Mouse (Mus musculus): ENCODE data around the gene Cntrob.

Cntrob gene

DNA sequence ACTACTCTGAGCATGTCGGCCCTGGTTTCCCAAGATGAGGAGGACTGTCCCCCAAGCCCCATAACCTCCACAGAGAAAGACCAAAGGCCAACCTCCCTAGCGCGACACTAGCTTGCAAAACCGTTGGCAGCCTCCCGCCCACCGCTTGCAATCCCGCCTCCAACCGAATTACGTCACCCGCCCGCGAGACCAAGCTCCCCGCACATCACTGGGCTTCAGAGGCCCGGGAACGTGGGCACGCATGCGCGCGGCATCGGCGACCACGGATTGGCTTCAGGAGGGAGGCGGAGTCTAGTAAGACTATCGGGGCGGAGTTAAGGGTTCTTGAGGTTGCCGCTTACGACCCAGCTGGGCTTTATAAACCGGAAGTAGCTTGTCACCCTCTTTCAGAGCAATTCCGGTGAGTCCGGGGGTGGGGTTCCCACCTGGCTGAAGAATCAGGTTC is at the start of gene Cntrob, which contains the start of gene Trappc1:
Cntrob (minus strand) TSS at position 109 of the 445 bp plus-strand sequence.
Trappc1 (plus strand) TSS at position 314 of the 445 bp plus-strand sequence.
- peak; percentile 98 for DNase-seq (ENCODE audit: low spot score)

- DNase-seq (ENCODE audit: low spot score) = no peak
Observed at GRCm38 (mm10) chr11:69372780-69373170, 49.2 kb upstream of the Cntrob start.

- no peak for DNase-seq (ENCODE audit: low spot score)
Observed at GRCm38 (mm10) chr11:69372056-69372779, 48.6 kb upstream of the Cntrob start.

- no peak for DNase-seq (ENCODE audit: low spot score)
Observed at GRCm38 (mm10) chr11:69371601-69372000, 48.0 kb upstream of the Cntrob start.

DNA sequence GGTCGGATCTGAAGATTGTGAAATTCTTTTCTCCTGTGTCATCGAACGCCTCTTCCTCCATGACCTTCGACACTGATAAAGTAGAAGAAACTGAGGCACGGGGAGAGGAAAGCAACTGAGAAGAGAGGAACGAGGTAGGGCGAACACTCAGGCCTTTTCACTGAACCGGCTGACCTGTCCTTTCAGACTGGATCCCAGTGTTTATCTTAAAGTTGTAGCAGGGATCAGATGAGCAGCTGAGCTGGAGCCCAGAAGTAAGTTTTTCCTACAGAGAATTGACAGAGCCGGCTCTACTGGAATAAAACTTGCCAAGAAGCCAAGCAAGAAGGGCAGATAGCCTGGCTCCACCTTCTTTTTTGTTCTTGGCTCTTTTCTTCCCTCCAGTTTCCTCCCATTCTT is 47.2 kb upstream of the Cntrob start:
- peak; percentile 64 for DNase-seq (ENCODE audit: low spot score)

DNA sequence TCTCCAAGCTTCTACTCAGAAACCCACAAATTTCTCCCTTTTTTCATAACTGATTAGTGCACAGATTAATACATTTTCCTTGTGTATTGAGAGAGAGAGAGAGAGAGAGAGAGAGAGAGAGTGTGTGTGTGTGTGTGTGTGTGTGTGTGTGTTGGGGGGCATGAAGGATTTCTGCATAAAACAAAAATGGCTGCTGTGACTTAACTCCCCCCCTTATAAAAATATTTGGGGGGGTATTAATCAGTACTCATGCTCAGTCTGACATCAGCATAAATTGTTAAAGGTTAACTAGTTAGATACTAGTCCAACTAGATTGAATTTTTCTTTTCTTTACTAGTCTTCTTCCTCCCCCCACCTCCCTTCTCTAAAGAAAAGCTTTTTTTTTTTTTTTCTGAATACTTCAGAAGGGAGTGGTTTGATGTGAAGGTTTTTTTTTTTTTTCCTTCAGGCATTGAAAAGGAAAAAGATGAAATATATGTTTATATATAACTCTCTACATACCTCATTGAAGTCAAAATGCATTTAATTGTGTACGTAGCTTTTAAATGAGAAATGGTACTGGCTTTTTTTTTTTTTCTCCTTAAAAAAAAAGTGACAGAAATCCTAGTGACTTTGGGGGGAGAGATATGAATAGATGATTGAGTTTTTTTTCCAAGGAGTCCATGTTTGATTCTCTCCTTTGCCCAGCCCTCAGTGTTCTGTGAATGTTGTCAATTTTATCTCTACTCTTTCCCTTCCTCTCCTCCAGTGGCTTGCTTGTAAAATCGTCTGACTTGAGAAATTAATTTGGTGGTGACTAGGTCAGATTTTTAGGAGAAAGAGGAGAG is 46.6 kb upstream of the Cntrob start:
- DNase-seq (ENCODE audit: low spot score) = no peak

GRCm38 (mm10) chr11:69369215-69369989 is 45.8 kb upstream of the Cntrob start, which contains the start of gene Chd3:
TSS of gene Chd3 (minus strand) at chr11:69369406.
- DNase-seq (ENCODE audit: low spot score) = no peak

DNA sequence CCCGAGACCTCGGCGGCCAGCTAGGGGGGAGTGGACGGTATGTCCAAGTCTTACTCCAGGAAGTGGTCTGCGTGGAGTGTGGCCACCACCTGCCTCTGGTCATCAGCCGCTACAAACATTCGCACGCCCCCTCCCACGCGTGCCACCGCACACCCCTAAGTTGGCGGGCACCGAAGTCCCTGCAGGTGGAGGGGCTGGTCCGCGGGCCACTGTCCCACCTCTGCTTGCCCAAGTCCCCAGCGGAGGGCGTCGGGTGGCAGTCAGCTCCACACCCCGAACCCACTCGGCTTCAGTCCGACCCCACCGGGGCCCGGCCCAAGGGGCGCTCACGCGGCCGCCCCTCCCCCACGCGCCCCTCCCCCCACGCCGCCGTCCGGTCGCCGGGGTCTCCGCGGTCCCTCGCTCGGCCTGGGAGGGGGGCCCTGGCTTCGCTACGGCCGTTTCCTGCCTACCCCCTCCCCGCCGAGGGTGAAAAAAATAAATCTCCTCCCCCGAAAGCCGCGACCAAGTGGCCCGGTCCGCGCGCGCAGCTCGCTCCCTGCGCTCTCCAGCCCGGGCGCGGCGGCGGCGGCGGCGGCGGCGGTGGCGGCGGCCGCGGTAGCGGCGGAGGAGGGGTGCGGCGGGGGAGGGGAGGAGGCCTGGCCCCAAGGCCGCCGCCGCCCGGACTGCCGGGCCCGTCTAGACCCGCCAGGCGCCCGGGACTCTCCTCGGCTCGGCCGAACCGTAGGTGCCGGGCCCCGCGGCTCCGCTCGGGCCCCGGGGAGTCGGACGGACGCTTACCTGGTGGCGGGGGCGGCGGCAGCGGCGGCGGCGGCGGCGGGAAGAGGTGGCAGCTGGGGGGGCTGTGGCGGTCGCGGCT is 45.0 kb upstream of the Cntrob start:
- DNase-seq (ENCODE audit: low spot score) = peak; percentile 38

DNA sequence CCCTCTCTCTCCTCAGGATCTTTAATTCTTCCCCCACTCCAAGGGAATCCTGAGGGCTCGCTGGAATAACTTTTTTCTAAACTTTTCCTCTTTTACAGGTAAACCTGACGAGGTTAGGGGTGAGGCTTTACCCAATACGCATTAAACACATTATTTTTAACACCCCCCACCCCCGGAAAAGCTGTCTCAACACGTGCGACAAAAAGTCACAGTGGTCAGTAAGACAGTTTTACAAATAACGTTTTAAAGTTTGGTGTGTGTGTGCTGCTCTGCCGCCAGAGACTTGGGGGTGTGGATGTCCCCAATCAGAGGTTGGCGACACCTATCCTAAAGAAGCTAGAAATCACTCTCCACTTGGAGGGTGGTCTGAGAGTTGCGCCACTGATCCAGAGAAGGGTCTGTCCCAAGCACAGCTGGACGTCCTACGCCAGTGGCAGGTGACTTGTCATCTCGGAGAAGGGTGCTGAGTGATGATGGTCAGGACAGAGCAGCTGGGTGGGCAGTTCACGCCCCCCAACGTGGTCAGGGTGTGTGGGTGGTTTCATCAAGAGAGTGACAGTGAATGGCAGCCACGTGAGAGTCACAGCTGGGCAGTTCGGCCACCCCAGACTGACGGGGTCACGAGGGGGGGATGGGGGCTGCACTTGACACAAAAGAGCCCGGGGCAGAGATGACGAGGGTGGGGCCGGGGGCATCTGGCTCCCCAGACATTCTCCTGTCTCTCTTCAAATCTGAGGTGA is 44.2 kb upstream of the Cntrob start:
- peak; percentile 25 for DNase-seq (ENCODE audit: low spot score)

DNA sequence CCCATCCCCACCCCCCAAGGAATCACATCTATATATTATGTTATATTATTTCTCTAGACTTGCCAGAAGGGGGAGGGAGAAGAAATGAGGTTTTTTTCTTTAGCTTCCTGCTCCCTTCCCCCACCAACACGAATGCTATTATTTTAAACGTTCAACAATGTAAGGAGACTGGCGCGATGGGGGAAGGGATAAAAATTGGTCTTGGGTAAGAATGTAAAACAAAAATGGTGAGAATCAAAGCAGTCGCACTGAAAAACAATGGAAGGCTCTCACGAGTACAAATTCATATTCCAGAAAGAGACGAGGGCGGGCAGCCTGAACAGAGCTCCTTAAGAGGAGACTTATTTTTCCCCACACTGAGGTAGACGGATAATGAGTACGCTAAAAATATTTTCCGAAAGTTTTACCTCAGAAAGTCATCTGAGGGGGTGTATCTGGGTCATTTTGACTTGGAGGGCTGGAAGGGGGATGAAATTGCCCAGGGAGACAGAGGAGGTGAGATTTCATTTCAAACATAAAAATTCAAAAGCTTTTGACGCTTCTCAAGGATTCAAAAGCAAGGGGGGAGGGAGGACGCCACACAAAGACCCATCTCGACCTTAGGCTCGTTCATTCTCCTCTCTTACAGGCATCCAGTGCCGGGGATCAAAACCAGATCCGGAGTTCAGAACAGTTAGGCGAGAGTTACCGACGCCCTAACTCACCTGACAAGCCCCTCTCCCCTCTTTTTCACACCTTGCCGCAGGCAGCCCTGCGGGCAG is 43.5 kb upstream of the Cntrob start:
- peak; percentile 26 for DNase-seq (ENCODE audit: low spot score)

DNA sequence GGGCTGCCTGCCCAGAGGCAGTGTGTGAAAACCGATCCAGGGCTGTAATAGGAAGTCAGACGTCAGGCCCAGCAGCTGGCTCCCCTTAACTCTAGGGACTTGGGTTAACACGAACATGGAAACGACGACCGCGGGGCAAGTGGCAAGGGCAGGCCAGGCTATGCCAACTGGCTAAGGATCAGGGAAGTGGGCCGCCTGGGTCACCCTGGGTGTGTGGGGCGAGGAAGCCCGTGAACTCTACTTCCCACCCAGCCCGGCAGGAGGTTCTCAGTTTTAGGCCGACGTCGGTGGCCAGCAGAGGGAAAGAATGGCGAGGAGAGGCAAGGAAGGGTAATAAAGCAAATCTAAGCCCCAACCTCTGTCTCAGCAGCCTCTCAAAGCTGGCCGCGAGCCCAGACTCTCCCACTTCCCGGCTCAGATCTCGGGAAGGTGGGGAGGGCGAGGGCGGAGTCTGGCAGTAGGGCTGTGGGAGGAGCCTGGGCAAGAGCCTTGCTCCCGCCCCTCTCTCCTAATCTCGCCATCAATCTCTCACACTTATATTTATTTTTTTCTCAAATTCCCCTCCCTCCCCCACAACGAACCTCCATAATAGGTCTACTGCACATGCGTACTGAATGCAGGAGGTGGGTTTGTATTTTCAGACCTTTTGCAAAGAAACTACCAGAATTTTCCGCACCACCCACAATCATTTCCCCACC is 42.7 kb upstream of the Cntrob start:
- peak; percentile 96 for DNase-seq (ENCODE audit: low spot score)

GRCm38 (mm10) chr11:69365722-69366121 is 42.1 kb upstream of the Cntrob start:
- DNase-seq (ENCODE audit: low spot score) = peak; percentile 67

- DNase-seq (ENCODE audit: low spot score) = peak; percentile 99
Observed at GRCm38 (mm10) chr11:69364910-69365309, 41.3 kb upstream of the Cntrob start.

GRCm38 (mm10) chr11:69364376-69364775 is 40.8 kb upstream of the Cntrob start:
- DNase-seq (ENCODE audit: low spot score) = no peak

DNA sequence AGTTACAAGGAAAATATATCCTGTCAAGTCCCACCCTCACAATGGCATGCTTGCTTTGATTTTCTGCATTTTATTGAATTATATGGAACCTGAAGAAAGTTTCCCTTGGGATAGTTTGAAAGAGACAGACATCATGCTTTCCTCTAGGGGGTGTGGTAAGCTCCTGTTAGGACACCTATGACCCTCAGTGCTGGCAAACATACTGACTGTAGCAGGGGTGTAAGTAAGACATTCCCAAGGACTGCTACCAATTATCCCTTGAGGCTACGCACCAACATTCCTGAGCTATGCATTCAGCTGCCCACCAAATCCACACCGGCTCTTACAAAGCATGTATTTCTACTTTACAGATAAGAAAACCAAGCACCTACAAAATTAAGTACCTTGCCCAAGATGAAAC is 38.9 kb upstream of the Cntrob start:
- no peak for DNase-seq (ENCODE audit: low spot score)

DNA sequence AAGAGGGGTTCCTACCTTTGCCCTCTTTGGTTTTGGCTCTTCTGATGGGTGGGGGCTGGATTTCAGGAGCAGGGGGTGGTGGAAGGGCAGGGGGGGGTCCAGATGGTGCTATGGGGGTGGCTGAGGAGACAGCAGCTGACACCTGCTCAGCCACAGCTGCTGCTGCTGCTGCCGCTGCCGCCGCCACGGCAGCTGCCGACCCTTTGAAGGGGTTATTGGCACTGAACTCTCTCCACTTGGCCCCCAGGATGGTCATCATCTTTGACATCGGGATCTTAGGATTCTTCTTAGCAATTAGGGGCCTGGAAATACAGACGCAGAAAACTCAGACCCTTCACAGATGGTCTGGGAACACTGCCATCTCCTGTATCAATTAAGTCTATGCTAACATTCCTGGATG is 38.4 kb upstream of the Cntrob start:
- no peak for DNase-seq (ENCODE audit: low spot score)

GRCm38 (mm10) chr11:69357690-69358089 is 34.1 kb upstream of the Cntrob start:
- no peak for DNase-seq (ENCODE audit: low spot score)

- DNase-seq (ENCODE audit: low spot score) = no peak
Observed at GRCm38 (mm10) chr11:69356544-69356943, 33.0 kb upstream of the Cntrob start.

DNA sequence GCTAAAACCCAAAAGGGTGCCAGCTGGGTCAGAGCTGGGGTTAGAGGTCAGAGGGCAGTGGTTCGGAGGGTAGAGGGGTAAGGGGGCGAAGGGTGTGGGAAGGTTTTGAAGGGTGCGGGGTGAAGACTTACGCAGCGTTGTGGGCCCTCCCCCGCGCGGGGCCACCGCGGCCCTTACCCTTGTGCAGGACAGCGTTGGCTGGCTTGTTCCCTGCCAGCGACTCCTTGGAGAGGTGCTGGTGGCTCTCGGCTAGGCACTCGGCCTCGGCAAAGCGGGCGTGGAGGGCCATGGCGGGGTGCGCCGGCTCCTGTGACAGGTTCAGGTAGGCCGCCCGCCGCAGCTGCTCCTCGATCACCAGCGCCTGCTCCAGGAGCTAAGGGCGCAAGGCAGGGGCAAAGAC is 22.9 kb upstream of the Cntrob start:
- no peak for DNase-seq (ENCODE audit: low spot score)

Measured in adipocyte (in vitro differentiated cells).